Mouse (Mus musculus): Measurements from ENCODE around the gene Tchp.

Gene Tchp

GRCm38 (mm10) chr5:114719003-114719927 is 11.7 kb downstream of the Tchp start:
- ChIA-PET POLR2A (interaction anchor here in 2 of 4 experiments (0.6 to 2.4 kb wide), 6 partner anchors 8 to 56 kb away, joined by 3 to 12 read pairs (median 4); partner anchors contain the start of gene Git2 (in 1 of the 2)), CTCF (interaction anchor here in 1 of 4 experiments (0.9 kb wide), 1 partner anchor 99 kb away, joined by 4 read pairs; no protein-coding TSS in a partner anchor)

DNA sequence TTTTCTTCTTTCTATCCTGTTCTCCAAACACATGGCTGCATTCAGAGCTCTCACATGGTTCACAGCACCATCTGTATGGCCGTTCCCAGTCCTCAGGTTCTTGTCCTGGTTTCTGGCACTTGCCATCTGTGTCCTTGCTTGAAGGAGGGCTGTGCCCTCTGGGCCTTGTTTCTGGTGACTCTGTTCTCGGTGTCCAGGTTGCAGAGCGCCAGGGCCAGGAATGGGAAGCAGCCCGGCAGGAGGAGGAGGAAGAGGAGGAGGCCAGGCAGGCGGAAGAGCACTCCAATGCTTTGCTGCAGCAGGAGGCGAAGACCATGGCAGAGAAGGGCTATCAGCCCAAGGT is 12.3 kb downstream of the Tchp start:
- POLR2A ChIA-PET, result interaction anchor here in 2 of 4 experiments (1.1 to 2.0 kb wide), 3 partner anchors 8 to 12 kb away, joined by 4 to 6 read pairs (median 5); no protein-coding TSS in a partner anchor

GRCm38 (mm10) chr5:114720784-114721183 is 13.2 kb downstream of the Tchp start:
- ChIA-PET CTCF (no interaction called here), POLR2A (interaction anchor here in 1 of 4 experiments (1.1 kb wide), 1 partner anchor 185 kb away, joined by 3 read pairs; no protein-coding TSS in a partner anchor)

More for the DNA sequence above, 12.3 kb downstream of the Tchp start:
- CTCF ChIA-PET, result no interaction called here

- ChIA-PET CTCF (interaction anchor here in 1 of 4 experiments (0.9 kb wide), 2 partner anchors 82 to 386 kb away, joined by 3 to 4 read pairs; no protein-coding TSS in a partner anchor), POLR2A (interaction anchor here in 2 of 4 experiments (0.9 to 3.7 kb wide), 8 partner anchors 9 to 30 kb away, joined by 3 to 20 read pairs (median 4); no protein-coding TSS in a partner anchor)
These were observed 14.4 kb downstream of the Tchp start for GRCm38 (mm10) chr5:114721969-114722368.

- ChIA-PET CTCF (interaction anchor here in 2 of 4 experiments (0.5 to 0.7 kb wide), 2 partner anchors 137 to 500 kb away, joined by 3 read pairs; no protein-coding TSS in a partner anchor), POLR2A (interaction anchor here in 2 of 4 experiments (0.6 to 3.7 kb wide), 7 partner anchors 11 to 225 kb away, joined by 3 to 20 read pairs (median 5); no protein-coding TSS in a partner anchor)
These were observed 15.3 kb downstream of the Tchp start for GRCm38 (mm10) chr5:114722846-114723245.

DNA sequence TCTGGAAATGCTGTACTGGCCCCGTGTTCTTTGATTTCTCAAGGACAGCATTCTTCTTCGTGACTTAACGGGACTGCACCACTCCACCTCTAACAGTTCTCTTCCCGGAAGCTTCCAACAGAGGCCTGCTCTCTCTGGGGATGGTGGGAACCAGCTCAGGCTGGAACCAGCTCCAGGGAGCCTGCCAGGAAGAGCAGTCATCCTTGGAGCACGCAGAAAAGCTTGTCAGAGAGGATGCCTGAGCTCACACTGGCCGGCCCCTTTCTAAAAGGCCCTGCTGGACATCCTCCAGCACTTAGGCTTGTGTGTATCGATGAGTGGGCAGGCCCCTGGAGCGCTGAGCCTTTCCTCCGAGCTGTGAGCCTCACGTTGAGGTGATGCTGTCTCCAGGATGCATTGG is 20.6 kb downstream of the Tchp start:
- ChIA-PET POLR2A (interaction anchor here (0.7 to 4.9 kb wide), 21 partner anchors 9 to 391 kb away, joined by 3 to 26 read pairs (median 4); partner anchors contain the start of genes Acads (in 1 of the 4) and Ankrd13a (in 1 of the 4)), CTCF (interaction anchor here in 2 of 4 experiments (0.5 to 2.1 kb wide), 5 partner anchors 13 to 645 kb away, joined by 3 to 10 read pairs (median 5); partner anchors contain the start of gene Hnf1a (in 1 of the 2))

- ChIA-PET POLR2A (interaction anchor here in 3 of 4 experiments (0.7 to 4.9 kb wide), 20 partner anchors 8 to 73 kb away, joined by 3 to 26 read pairs (median 4); partner anchors contain the start of genes Git2 (in 1 of the 3) and Gltp (in 1 of the 3)), CTCF (interaction anchor here in 2 of 4 experiments (0.5 to 1.2 kb wide), 3 partner anchors 172 to 510 kb away, joined by 3 read pairs; no protein-coding TSS in a partner anchor)
These were observed 22.6 kb downstream of the Tchp start for GRCm38 (mm10) chr5:114730129-114730528.

- CTCF ChIA-PET, result interaction anchor here in 1 of 4 experiments (0.7 kb wide), 1 partner anchor 78 kb away, joined by 4 read pairs; no protein-coding TSS in a partner anchor
- POLR2A ChIA-PET, result interaction anchor here in 3 of 4 experiments (0.6 to 1.6 kb wide), 6 partner anchors 9 to 177 kb away, joined by 3 to 6 read pairs (median 4); no protein-coding TSS in a partner anchor
These were observed 23.9 kb downstream of the Tchp start for GRCm38 (mm10) chr5:114731498-114731897.

DNA sequence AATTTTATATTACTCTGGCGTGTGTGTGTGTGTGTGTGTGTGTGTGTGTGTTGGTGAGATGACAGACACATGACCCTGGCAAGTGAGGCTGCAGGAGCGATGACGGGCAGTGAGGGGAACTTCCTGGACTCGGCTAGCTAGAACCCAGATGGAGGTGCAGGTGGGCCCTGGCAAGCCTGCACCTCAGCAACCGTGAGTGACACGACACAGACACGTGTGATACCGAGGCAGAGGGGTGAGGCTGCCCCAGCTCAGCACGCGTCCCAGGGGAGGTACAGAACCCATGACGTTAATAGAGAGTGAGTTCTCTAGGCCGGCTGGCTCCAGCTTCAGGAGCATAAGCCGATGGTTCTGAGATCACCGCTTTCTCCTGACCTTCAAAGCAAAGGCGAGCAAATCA is 24.4 kb downstream of the Tchp start:
- CTCF ChIA-PET, result interaction anchor here in 1 of 4 experiments (0.5 to 0.7 kb wide), 2 partner anchors 79 to 403 kb away, joined by 3 to 4 read pairs; partner anchors contain the start of gene Unc119b

GRCm38 (mm10) chr5:114733606-114734005 is 26.0 kb downstream of the Tchp start:
- CTCF ChIA-PET, result interaction anchor here in 2 of 4 experiments (0.6 to 1.0 kb wide), 3 partner anchors 24 to 115 kb away, joined by 3 to 5 read pairs (median 3); no protein-coding TSS in a partner anchor
- POLR2A ChIA-PET, result interaction anchor here in 2 of 4 experiments (0.5 to 2.7 kb wide), 4 partner anchors 11 to 401 kb away, joined by 3 to 20 read pairs (median 4); partner anchors contain the start of gene Unc119b (in 1 of the 2)

More for the DNA sequence above, 24.4 kb downstream of the Tchp start:
- POLR2A ChIA-PET, result interaction anchor here in 3 of 4 experiments (0.6 to 1.6 kb wide), 5 partner anchors 10 to 767 kb away, joined by 3 to 6 read pairs (median 4); no protein-coding TSS in a partner anchor

- ChIA-PET POLR2A (interaction anchor here in 3 of 4 experiments (0.6 to 4.3 kb wide), 11 partner anchors 9 to 171 kb away, joined by 3 to 23 read pairs (median 3); no protein-coding TSS in a partner anchor), CTCF (interaction anchor here in 1 of 4 experiments (1.0 kb wide), 1 partner anchor 28 kb away, joined by 4 read pairs; no protein-coding TSS in a partner anchor)
These were observed 29.7 kb downstream of the Tchp start for GRCm38 (mm10) chr5:114737090-114737887.

- POLR2A ChIA-PET, result interaction anchor here in 3 of 4 experiments (0.9 to 4.3 kb wide), 7 partner anchors 10 to 44 kb away, joined by 3 to 23 read pairs (median 3); no protein-coding TSS in a partner anchor
These were observed 31.2 kb downstream of the Tchp start for GRCm38 (mm10) chr5:114738707-114739241.

GRCm38 (mm10) chr5:114740595-114740994 is 33.0 kb downstream of the Tchp start:
- ChIA-PET POLR2A (interaction anchor here in 2 of 4 experiments (1.2 to 2.3 kb wide), 3 partner anchors 11 to 29 kb away, joined by 5 to 7 read pairs (median 5); no protein-coding TSS in a partner anchor), CTCF (interaction anchor here in 2 of 4 experiments (0.6 to 0.7 kb wide), 2 partner anchors 31 to 201 kb away, joined by 4 to 5 read pairs; no protein-coding TSS in a partner anchor)

More at GRCm38 (mm10) chr5:114738707-114739241, 31.2 kb downstream of the Tchp start:
- CTCF ChIA-PET, result no interaction called here

GRCm38 (mm10) chr5:114742572-114742971 is 35.0 kb downstream of the Tchp start:
- ChIA-PET POLR2A (interaction anchor here in 2 of 4 experiments (0.8 to 2.3 kb wide), 3 partner anchors 9 to 25 kb away, joined by 3 to 7 read pairs (median 3); no protein-coding TSS in a partner anchor), CTCF (interaction anchor here in 1 of 4 experiments (1.3 kb wide), 1 partner anchor 117 kb away, joined by 3 read pairs; no protein-coding TSS in a partner anchor)

GRCm38 (mm10) chr5:114742998-114743696 is 35.6 kb downstream of the Tchp start:
- CTCF ChIA-PET, result interaction anchor here in 2 of 4 experiments (0.6 to 1.3 kb wide), 2 partner anchors 42 to 116 kb away, joined by 3 read pairs; no protein-coding TSS in a partner anchor
- POLR2A ChIA-PET, result interaction anchor here in 2 of 4 experiments (0.5 to 2.3 kb wide), 6 partner anchors 8 to 49 kb away, joined by 3 to 9 read pairs (median 4); no protein-coding TSS in a partner anchor

DNA sequence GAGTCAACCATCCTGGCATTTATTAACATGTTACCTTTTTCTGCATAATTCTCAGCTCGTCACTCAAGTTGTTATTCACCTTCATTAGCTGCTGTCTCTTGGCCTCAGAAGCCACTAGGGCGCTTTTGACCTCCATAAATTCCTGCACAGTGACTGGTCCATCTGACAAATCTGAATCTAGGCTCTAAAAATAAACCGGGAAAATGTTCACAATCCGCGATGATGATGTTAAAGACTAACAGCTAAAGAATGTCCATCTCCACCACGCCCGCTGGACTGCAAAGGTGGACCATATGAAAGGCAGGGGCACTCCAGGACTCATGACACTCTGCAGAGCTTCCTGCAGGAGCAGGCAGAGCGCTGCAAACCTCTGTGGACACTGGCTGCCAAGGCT is 36.1 kb downstream of the Tchp start:
- ChIA-PET POLR2A (interaction anchor here in 3 of 4 experiments (0.5 to 2.0 kb wide), 6 partner anchors 9 to 49 kb away, joined by 3 to 9 read pairs (median 3); no protein-coding TSS in a partner anchor), CTCF (interaction anchor here in 1 of 4 experiments (0.6 to 1.3 kb wide), 2 partner anchors 42 to 139 kb away, joined by 3 read pairs; no protein-coding TSS in a partner anchor)
